Mouse (Mus musculus) limb, embryonic 14.5 days (tissue): ENCODE data around the gene Dpagt1. TPM values are rescaled to one million over a fixed set of nuclear protein-coding genes. Genes with fewer than 3 reads are reported as not detected.
"Not testable (repeated sequence)": the region's sequence is repeated elsewhere in the genome, so short reads cannot be mapped to it uniquely, and the experiment has no call there.

Source experiments
- ATAC-seq: fragments of 200-750 bp; cut with Nextera tagmentation; 2 replicates; pipeline ENCODE4 v1.8.0; 2017; ENCODE audit warnings: low read depth, moderate number of reproducible peaks, moderate TSS enrichment; ENCODE audit not compliant: low FRiP score
- DNase-seq: peaks from one replicate; pipeline ENCODE4 v3.0.0-alpha.2; 2015; ENCODE audit warnings: low spot score
- H3K27ac ChIP-seq: fragments of 300-500 bp; sonication (generic); replicated peaks from 2 replicates; pipeline ENCODE4 v1.5.1; 2014; ENCODE audit warnings: low read depth, mild to moderate bottlenecking, low read length, moderate library complexity, mixed read lengths
- H3K27me3 ChIP-seq: fragments of 300-500 bp; sonication (generic); 2 replicates; pipeline ENCODE4 v1.6.1; 2014; ENCODE audit warnings: low read length, mixed read lengths; ENCODE audit not compliant: control insufficient read depth, insufficient read depth
- H3K36me3 ChIP-seq: fragments of 300-500 bp; sonication (generic); 2 replicates; pipeline ENCODE4 v1.6.1; 2014; ENCODE audit warnings: mild to moderate bottlenecking, low read length, moderate library complexity, mixed read lengths; ENCODE audit not compliant: control insufficient read depth, insufficient read depth
- H3K4me1 ChIP-seq: fragments of 300-500 bp; sonication (generic); 2 replicates; pipeline ENCODE4 v1.6.1; 2014; ENCODE audit warnings: antibody characterized with exemption, low read length, mixed read lengths; ENCODE audit not compliant: control insufficient read depth, insufficient read depth
- H3K4me2 ChIP-seq: fragments of 300-500 bp; sonication (generic); replicated peaks from 2 replicates; pipeline ENCODE4 v1.6.1; 2014; ENCODE audit warnings: low read depth, mild to moderate bottlenecking, low read length, moderate library complexity; ENCODE audit not compliant: severe bottlenecking
- H3K4me3 ChIP-seq: fragments of 300-500 bp; sonication (generic); replicated peaks from 2 replicates; pipeline ENCODE4 v1.5.1; 2014; ENCODE audit warnings: low read length
- H3K9ac ChIP-seq: fragments of 300-500 bp; sonication (generic); 2 replicates; pipeline ENCODE4 v1.6.1; 2014; ENCODE audit warnings: mild to moderate bottlenecking, low read depth, low read length, moderate library complexity; ENCODE audit not compliant: severe bottlenecking
- H3K9me3 ChIP-seq: fragments of 300-500 bp; sonication (generic); 2 replicates; pipeline ENCODE4 v1.6.1; 2016; ENCODE audit warnings: low read length; ENCODE audit not compliant: control insufficient read depth
- POLR2A ChIP-seq: fragments of 200-500 bp; IDR thresholded peaks from 2 replicates; pipeline ENCODE4 v1.8.0; 2012; ENCODE audit warnings: inconsistent platforms, mild to moderate bottlenecking, moderate library complexity, borderline replicate concordance; ENCODE audit not compliant: insufficient read depth, insufficient read length; ENCODE audit errors: extremely low read depth
- WGBS: fragments of 180-500 bp; shearing (Covaris S2); extraction: QIAGEN DNeasy Blood & Tissue Kit; methylation state at CpG from one replicate; pipeline ENCODE4 v1.1.7; 2014; 5-methylcytosine and 5-hydroxymethylcytosine counted together
- polyA plus RNA-seq, 2 experiments: library from polyadenylated mRNA; depleted of rRNA in 1 of 2; stranded (reverse) in 1 of 2; unstranded in 1 of 2; fragments of >200 nt; fragmentation: Nextera tagmentation in 1 of 2; extraction: Ambion mirVana in 1 of 2; gene quantifications; 2 replicates each; pipeline versions ENCODE4 v1.2.1 to v1.2.3; 2012 to 2014

The Dpagt1 gene
- polyA plus RNA-seq, 2 experiments: 39.5 to 47.9 TPM

GRCm38 (mm10) chr9:44330736-44331135, 4.9 kb downstream of the Dpagt1 start:
- ATAC-seq: no peak
- no peak overlapping the region for H3K4me2 ChIP-seq
- no peak overlapping the region for H3K27ac ChIP-seq
- peaks cover 8% of the 10 kb centered on the region for H3K4me1 ChIP-seq
- no peaks in the 10 kb centered on the region for H3K27me3 ChIP-seq
- no peak overlapping the region for H3K4me3 ChIP-seq
- no peak for TF ChIP-seq POLR2A
- WGBS: 91% methylated on average over 6 of the region's 6 CpGs
- DNase-seq: no peak
- H3K36me3 ChIP-seq: peaks cover 53% of the 10 kb centered on the region
- no peak overlapping the region for H3K9ac ChIP-seq
- no peaks in the 10 kb centered on the region for H3K9me3 ChIP-seq

DNA sequence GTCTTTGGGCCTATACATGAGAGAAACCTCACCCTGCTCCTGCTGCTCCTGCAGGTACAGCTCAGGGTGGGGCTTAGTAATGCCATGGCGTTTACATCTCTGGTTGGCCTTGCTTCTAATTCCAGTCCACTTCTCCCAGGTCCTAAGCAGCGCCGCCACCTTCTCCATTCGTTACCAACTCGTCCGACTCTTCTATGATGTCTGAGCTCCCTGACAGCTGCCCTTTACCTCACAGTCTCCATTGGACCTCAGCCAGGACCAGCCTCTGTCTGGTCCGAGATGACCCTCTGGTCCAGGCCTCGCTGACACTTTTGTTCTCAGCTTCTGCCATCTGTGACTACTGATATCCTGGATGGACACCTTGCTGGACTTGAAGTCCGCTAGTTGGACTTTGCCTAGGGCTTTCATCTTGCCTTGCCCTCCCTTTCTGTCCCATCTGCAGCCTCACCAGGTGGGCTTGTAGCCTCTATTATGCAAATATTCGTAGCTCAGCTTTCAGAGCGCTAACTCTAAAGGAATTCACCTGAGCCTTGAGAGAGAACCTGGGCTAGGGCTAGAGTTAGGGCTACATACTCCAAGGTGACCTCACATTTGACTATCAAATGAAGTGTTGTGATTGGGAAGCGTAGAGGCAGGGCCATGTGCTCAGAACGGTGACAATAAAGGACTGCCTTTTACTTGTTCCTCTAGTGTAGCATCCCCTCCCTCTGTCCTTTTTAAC, 7.3 kb downstream of the Dpagt1 start:
- no peak for ATAC-seq
- no peak overlapping the region for H3K27ac ChIP-seq
- DNase-seq: no peak

GRCm38 (mm10) chr9:44334396-44335330, 8.8 kb downstream of the Dpagt1 start, which contains the start of gene H2afx:
Gene H2afx (plus strand): TSS chr9:44334694.
- Histone ChIP-seq H3K27me3 (no peaks in the 10 kb centered on the region), H3K27ac (peak within 1 kb of the TSS; percentile 94), H3K4me2 (peak within 1 kb of the TSS; percentile 80), H3K4me3 (peak within 1 kb of the TSS; percentile 60), H3K9me3 (no peaks in the 10 kb centered on the region), H3K9ac (peak within 1 kb of the TSS; percentile 84), H3K36me3 (peaks cover 68% of the 10 kb centered on the region), H3K4me1 (peaks cover 12% of the 10 kb centered on the region; the same call in 1 of the 2 replicates)
- under 1% methylated on average over 79 of the region's 91 CpGs for WGBS
- ATAC-seq (peak; percentile 94), DNase-seq (peak; percentile 100)
- peak; percentile 100 for TF ChIP-seq POLR2A

More for the DNA sequence above, 7.3 kb downstream of the Dpagt1 start:
- no peak for TF ChIP-seq POLR2A
- H3K4me1 ChIP-seq: peaks cover 12% of the 10 kb centered on the region; the same call in 1 of the 2 replicates
- H3K4me2 ChIP-seq: no peak overlapping the region
- no peak overlapping the region for H3K4me3 ChIP-seq
- 95% methylated on average over 13 of the region's 13 CpGs for WGBS
- peaks cover 69% of the 10 kb centered on the region for H3K36me3 ChIP-seq
- H3K9ac ChIP-seq: no peak overlapping the region
- H3K27me3 ChIP-seq: no peaks in the 10 kb centered on the region
- no peaks in the 10 kb centered on the region for H3K9me3 ChIP-seq

DNA sequence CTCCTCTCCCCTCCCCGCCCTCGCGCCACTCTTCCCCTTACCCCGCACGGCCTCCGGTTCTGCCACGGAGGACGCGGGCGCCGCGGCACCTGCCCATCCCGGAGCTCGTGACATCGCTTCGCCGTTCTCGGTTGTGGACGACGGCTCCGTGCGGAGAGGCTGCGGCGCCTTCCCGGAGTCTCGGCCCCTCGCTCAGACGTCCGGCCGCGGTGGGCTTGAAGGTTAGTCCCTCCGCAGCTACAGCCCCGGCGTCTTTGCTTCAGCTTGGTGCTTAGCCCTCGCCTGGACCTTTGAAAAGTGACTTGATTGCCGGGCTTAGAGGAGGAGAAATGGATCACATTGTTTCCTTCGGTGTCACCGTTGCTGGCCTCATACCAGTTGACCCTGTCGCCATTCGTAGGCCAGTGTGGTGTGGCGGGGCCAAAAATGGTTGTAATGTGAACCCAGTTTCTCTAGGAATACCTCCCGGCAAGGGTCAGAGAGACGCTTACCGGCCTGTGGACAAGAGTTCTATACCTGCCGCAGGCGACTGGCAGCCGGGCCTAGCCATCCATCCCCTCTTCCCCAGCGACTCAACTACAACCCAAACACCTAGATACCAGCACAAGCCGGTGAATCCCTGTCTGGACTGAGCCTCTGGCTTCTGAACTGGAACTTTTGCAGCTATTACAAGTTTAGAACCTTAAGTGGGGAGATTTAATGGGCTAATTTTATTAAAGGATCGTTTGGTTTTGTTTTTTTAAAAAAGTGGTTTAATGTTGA, 9.7 kb downstream of the Dpagt1 start:
- Histone ChIP-seq H3K4me2 (peak overlapping the region; percentile 80), H3K27me3 (no peaks in the 10 kb centered on the region), H3K4me1 (peaks cover 12% of the 10 kb centered on the region; the same call in 1 of the 2 replicates), H3K27ac (peak overlapping the region; percentile 94), H3K36me3 (peaks cover 60% of the 10 kb centered on the region), H3K9ac (peak overlapping the region; percentile 84), H3K4me3 (peak overlapping the region; percentile 60), H3K9me3 (no peaks in the 10 kb centered on the region)
- TF ChIP-seq POLR2A: peak; percentile 26; the same call in 1 of the 2 replicates
- peak; percentile 25 for DNase-seq
- WGBS: under 1% methylated on average over 48 of the region's 50 CpGs
- no peak for ATAC-seq

DNA sequence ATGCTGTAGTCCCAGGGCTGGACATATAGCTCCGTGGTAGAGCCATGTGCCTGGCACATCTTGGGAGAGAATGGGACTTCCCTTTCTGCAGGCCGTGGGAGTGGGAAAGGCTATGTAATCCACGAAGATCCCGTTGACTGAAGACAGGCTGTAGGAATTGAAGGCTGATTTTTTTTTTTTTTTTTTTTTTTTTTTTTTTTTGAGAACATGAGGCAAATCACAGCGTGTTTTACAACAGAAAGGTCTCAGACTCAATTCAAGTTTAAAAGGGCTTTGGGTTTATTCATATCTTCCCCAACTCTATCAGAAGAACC, 10.2 kb downstream of the Dpagt1 start:
- ATAC-seq: no peak
- no peaks in the 10 kb centered on the region for H3K27me3 ChIP-seq
- DNase-seq: no peak
- 0 out of 2 replicates have a peak, but pooled peaks have one; percentile 14 for TF ChIP-seq POLR2A
- peak overlapping the region; percentile 84 for H3K9ac ChIP-seq
- peak overlapping the region; percentile 60 for H3K4me3 ChIP-seq
- H3K9me3 ChIP-seq: no peaks in the 10 kb centered on the region
- peak overlapping the region; percentile 80 for H3K4me2 ChIP-seq
- H3K27ac ChIP-seq: peak overlapping the region; percentile 94; the same call in 1 of the 2 replicates
- 0% methylated on average over 5 of the region's 5 CpGs for WGBS
- peaks cover 12% of the 10 kb centered on the region; the same call in 1 of the 2 replicates for H3K4me1 ChIP-seq
- H3K36me3 ChIP-seq: peaks cover 55% of the 10 kb centered on the region

- not testable (repeated sequence) for ATAC-seq, H3K27ac ChIP-seq, H3K9ac ChIP-seq, DNase-seq, H3K27me3 ChIP-seq, H3K9me3 ChIP-seq
- Histone ChIP-seq H3K36me3 (peaks cover 55% of the 10 kb centered on the region), H3K4me2 (peak overlapping the region; percentile 80), H3K4me1 (peaks cover 12% of the 10 kb centered on the region; the same call in 1 of the 2 replicates), H3K4me3 (peak overlapping the region; percentile 60)
- WGBS: 18% methylated on average over 3 of the region's 4 CpGs
Measured at GRCm38 (mm10) chr9:44336513-44336912, 10.7 kb downstream of the Dpagt1 start.
